ENCODE assay signal across 8 mouse cellular contexts in the genomic region with DNA sequence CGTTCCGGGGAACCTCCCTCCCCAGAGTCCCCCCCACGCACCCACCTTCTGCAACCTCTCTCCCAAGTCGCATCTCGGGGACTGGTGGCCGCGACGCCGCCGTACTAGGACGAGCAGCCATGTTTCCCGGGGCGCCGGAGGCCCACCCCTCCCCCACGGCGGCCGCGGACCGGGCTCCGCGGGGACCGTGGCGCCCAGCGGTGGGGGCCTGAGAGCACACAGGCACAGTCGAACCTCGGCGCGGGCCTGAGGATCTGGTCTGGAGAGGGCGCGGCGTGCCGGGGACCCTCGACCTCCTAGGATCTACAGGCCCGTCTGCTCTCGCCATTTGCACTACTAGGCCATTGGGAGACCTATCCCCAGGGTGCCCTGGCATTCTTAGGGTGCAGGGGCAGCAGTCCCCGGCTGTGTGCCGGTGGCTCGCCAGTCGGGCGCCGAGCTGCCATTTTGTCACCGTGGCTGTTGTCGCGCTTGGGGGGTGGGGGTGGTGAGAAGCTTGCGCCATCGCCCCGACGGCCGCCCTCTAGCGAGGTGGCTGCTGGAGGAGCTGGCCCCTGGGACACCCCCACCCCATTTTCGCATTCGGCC. TPM values are rescaled to one million over a fixed set of nuclear protein-coding genes. Genes with fewer than 3 reads are reported as not detected.
DNase-seq lines count a peak whose midpoint lies in the region; ATAC-seq and TF ChIP-seq lines count a peak whose summit lies in the region.

No protein-coding gene starts in this region.

- no peak for ATAC-seq in G1E (ENCODE audit: extremely low read depth, insufficient number of reproducible peaks, low FRiP score, poor library complexity, severe bottlenecking)
- ATAC-seq in hindbrain, embryonic 13.5 days (ENCODE audit: low FRiP score): peak; percentile 13; the same call in 1 of the 2 replicates

- TF ChIP-seq CTCF in G1E (IDR thresholded peaks at IDR 0.05; ENCODE audit: low read depth, low read length): no peak
- TF ChIP-seq CTCF in brain, embryonic 14.5 days (IDR thresholded peaks at IDR 0.05; ENCODE audit: borderline replicate concordance, extremely low read depth, insufficient read depth, insufficient read length): no peak

- no peaks in the 10 kb centered on the region for H3K9me3 ChIP-seq in G1E (replicated peaks)
- H3K9me3 ChIP-seq in hindbrain, embryonic 13.5 days: no peaks in the 10 kb centered on the region

- peak overlapping the region; percentile 77 for H3K4me2 ChIP-seq in hindbrain, embryonic 13.5 days

- peak; percentile 65 for DNase-seq in G1E (ENCODE audit: low spot score)
- peak; percentile 67 for DNase-seq in brain, embryonic 14.5 days (ENCODE audit: low read depth)
- peak; percentile 66 to 68 for DNase-seq in frontal cortex, postnatal 36 days (ENCODE audit: low spot score in 2 of 2)
- peak; percentile 69 to 72 for DNase-seq in layer of hippocampus, postnatal 36 days
- peak; percentile 58 for DNase-seq in lung, postnatal 25 days (ENCODE audit: low spot score)
- DNase-seq in right cerebral cortex, adult 2 months (ENCODE audit: low spot score in 2 of 2): peak; percentile 46 to 70
- DNase-seq in urinary bladder, postnatal 14 days (ENCODE audit: low spot score): peak; percentile 68

- peaks cover 40% of the 10 kb centered on the region for H3K36me3 ChIP-seq in G1E (replicated peaks)
- no peaks in the 10 kb centered on the region for H3K36me3 ChIP-seq in hindbrain, embryonic 13.5 days

- under 1% methylated on average over 47 of the region's 52 CpGs for WGBS in hindbrain, embryonic 13.5 days

- peaks cover 47% of the 10 kb centered on the region for H3K4me1 ChIP-seq in G1E (ENCODE audit: insufficient read depth, low read depth, low read length)
- H3K4me1 ChIP-seq in hindbrain, embryonic 13.5 days (replicated peaks): peaks cover 47% of the 10 kb centered on the region

- H3K4me3 ChIP-seq in G1E (ENCODE audit: low read depth, low read length): peak overlapping the region; percentile 92
- peak overlapping the region; percentile 87 for H3K4me3 ChIP-seq in hindbrain, embryonic 13.5 days

- TF ChIP-seq POLR2A in brain, embryonic 14.5 days (IDR thresholded peaks at IDR 0.05; ENCODE audit: borderline replicate concordance, extremely low read depth, insufficient read depth, insufficient read length, poor library complexity, severe bottlenecking): peak; percentile 33

- peak overlapping the region; percentile 100 for H3K27ac ChIP-seq in hindbrain, embryonic 13.5 days

- no peaks in the 10 kb centered on the region for H3K27me3 ChIP-seq in G1E (ENCODE audit: insufficient read depth, low read length)
- H3K27me3 ChIP-seq in hindbrain, embryonic 13.5 days: no peaks in the 10 kb centered on the region

- peak overlapping the region; percentile 99 for H3K9ac ChIP-seq in hindbrain, embryonic 13.5 days

RNA-seq across cellular contexts. Expression of a gene that starts 2.9 kb away (rescaled TPM):
- total RNA-seq in G1E (2014; fragmentation: Nextera tagmentation): 565 and 646 TPM in 2 replicates
- 481 and 765 TPM in 2 replicates for total RNA-seq in G1E (2017)
- polyA plus RNA-seq in G1E (2012): 246 and 734 TPM in 2 replicates
- 207 and 332 TPM in 2 replicates for polyA plus RNA-seq in brain, embryonic 14.5 days (2012; rRNA removed)
- 149 and 172 TPM in 2 replicates for polyA plus RNA-seq in hindbrain, embryonic 13.5 days (2015; fragmentation: Nextera tagmentation; extraction: Ambion mirVana)
- 100 to 1,000 TPM; 334 to 351 TPM for total RNA-seq in layer of hippocampus, postnatal 36 days (2021)
